Mouse (Mus musculus): Measurements from ENCODE around the gene Top1.

Top1 gene

GRCm38 (mm10) chr2:160771325-160772276 lies 125.9 kb downstream of the Top1 start:
- ChIA-PET CTCF (interaction anchor here in 1 of 4 experiments (0.6 kb wide), 1 partner anchor 144 kb away, joined by 3 read pairs; no protein-coding TSS in a partner anchor), POLR2A (interaction anchor here in 1 of 4 experiments (0.6 to 1.3 kb wide), 2 partner anchors 27 to 939 kb away, joined by 3 to 5 read pairs; no protein-coding TSS in a partner anchor)

Data from embryonic stem cell, embryonic (primary cell).